In genomic region chr12:87026109-87026870, GRCm38 (mm10) we compare ENCODE assay signal across 8 mouse cellular contexts. TPM values are rescaled to one million over a fixed set of nuclear protein-coding genes. Genes with fewer than 3 reads are reported as not detected.
DNase-seq lines count a peak whose midpoint lies in the region; ATAC-seq and TF ChIP-seq lines count a peak whose summit lies in the region.

No protein-coding gene starts in this region.

- TF ChIP-seq CTCF in kidney, adult 2 months (conservative IDR thresholded peaks at IDR 0.05; ENCODE audit: insufficient read depth, insufficient read length, low read depth, low read length) = no peak
- peak; percentile 47 for TF ChIP-seq CTCF in layer of hippocampus, adult 2 months (conservative IDR thresholded peaks at IDR 0.05)

- no peak overlapping the region for H3K27ac ChIP-seq in kidney, adult 2 months (ENCODE audit: insufficient read depth, low read depth, low read length)
- H3K27ac ChIP-seq in layer of hippocampus, adult 2 months = peak overlapping the region; percentile 96
- 0 out of 2 replicates have a peak overlapping the region, but pooled peaks have one; percentile 2 for H3K27ac ChIP-seq in midbrain, embryonic 10.5 days (replicated peaks)

- ATAC-seq in frontal cortex, adult (ENCODE audit: low TSS enrichment) = peak; percentile 78

- no peaks in the 10 kb centered on the region for H3K36me3 ChIP-seq in kidney, adult 2 months (ENCODE audit: control insufficient read depth, insufficient read depth, low read length)
- no peaks in the 10 kb centered on the region for H3K36me3 ChIP-seq in midbrain, embryonic 10.5 days

- no peaks in the 10 kb centered on the region for H3K9me3 ChIP-seq in midbrain, embryonic 10.5 days (replicated peaks)

- H3K4me3 ChIP-seq in kidney, adult 2 months (ENCODE audit: insufficient read depth, low read depth, low read length) = no peak overlapping the region
- H3K4me3 ChIP-seq in layer of hippocampus, adult 2 months = peak overlapping the region; percentile 73
- peak overlapping the region; percentile 56 for H3K4me3 ChIP-seq in midbrain, embryonic 10.5 days

- WGBS in kidney, adult 2 months = 3% methylated on average over 30 of the region's 30 CpGs
- 4% methylated on average over 30 of the region's 30 CpGs for WGBS in midbrain, embryonic 10.5 days

- TF ChIP-seq POLR2A in kidney, adult 2 months (IDR thresholded peaks at IDR 0.05; ENCODE audit: low read depth, low read length) = no peak

- no peaks in the 10 kb centered on the region for H3K27me3 ChIP-seq in kidney, adult 2 months (replicated peaks; ENCODE audit: control insufficient read depth, insufficient read depth, low read length)
- H3K27me3 ChIP-seq in midbrain, embryonic 10.5 days (ENCODE audit: low read depth, poor library complexity, severe bottlenecking) = peaks cover 40% of the 10 kb centered on the region

- peak; percentile 18 for DNase-seq in kidney, postnatal 10 days
- no peak for DNase-seq in kidney, adult 2 months
- DNase-seq in cerebellum, adult 8-10 months = peak; percentile 86
- DNase-seq in layer of hippocampus, adult 2 months (ENCODE audit: low spot score in 2 of 2) = peak; percentile 52 to 56
- DNase-seq in midbrain, embryonic 10.5 days (ENCODE audit: low spot score) = peak; percentile 32
- DNase-seq in telencephalon, adult 2 months (ENCODE audit: low read depth, low spot score) = peak; percentile 70
- no peak for DNase-seq in kidney, adult 18-20 months

- H3K4me1 ChIP-seq in kidney, adult 2 months (ENCODE audit: control insufficient read depth, insufficient read depth, low read length) = no peaks in the 10 kb centered on the region
- H3K4me1 ChIP-seq in midbrain, embryonic 10.5 days = peaks cover 11% of the 10 kb centered on the region

RNA-seq across cellular contexts. Expression of gene Tmem63c, which starts 5.2 kb away (rescaled TPM):
- 0.10 and 0.19 TPM in 2 replicates for polyA plus RNA-seq in kidney, adult 2 months (2012; rRNA removed)
- total RNA-seq in layer of hippocampus, adult 2 months (2021) = 10 to 100 TPM; 38.1 to 39.3 TPM
- 0.14 and 0.75 TPM in 2 replicates for polyA plus RNA-seq in midbrain, embryonic 10.5 days (2016; fragmentation: Nextera tagmentation; extraction: Ambion mirVana)

RNA-seq across cellular contexts. Expression of gene Zdhhc22, which starts 36.1 kb away (rescaled TPM):
- polyA plus RNA-seq in kidney, adult 2 months (2012; rRNA removed) = 0.14 TPM in 1 of 2 replicates, not detected in the other
- 1 to 10 TPM; 8.6 to 9.0 TPM for total RNA-seq in layer of hippocampus, adult 2 months (2021)
- polyA plus RNA-seq in midbrain, embryonic 10.5 days (2016; fragmentation: Nextera tagmentation; extraction: Ambion mirVana) = 0.15 and 0.24 TPM in 2 replicates

Comparison
In these comparisons a context has a peak if more than half of its experiments do, and no peak if none do; other contexts are left out.
1. DNase-seq: peak in kidney, postnatal 10 days (single experiment), cerebellum, adult 8-10 months (single experiment), layer of hippocampus, adult 2 months (2 of 2), midbrain, embryonic 10.5 days (single experiment) and telencephalon, adult 2 months (single experiment); none in kidney, adult 2 months (single experiment) and kidney, adult 18-20 months (single experiment).